19 mouse cellular contexts compared by ENCODE assay signal in the genomic region with DNA sequence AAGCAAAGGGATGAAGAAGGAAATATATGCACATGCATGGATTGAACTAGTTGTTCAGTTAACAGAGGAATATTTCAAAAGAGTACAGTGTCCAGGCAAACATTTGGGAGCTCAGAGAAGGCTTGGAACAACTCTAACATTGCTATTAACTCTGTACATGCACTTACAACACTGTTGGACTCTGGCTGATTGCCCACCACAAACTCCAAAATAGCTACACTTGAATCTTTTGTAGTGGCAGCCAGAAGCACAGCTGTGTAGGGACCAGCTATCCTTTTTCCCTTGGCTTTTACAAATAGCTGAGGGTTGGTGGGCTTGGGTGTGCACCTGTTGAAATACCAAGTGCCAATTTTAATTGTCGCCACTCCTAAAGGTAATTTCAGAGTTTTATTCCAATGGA. TPM values are rescaled to one million over a fixed set of nuclear protein-coding genes. Genes with fewer than 3 reads are reported as not detected.
A peak's percentile ranks its signal among the peaks of the same experiment; 100 is the strongest.
DNase-seq lines count a peak whose midpoint lies in the region; ATAC-seq and TF ChIP-seq lines count a peak whose summit lies in the region.
"Had no signal": no experiment of that assay in that cellular context is flagged by ENCODE, and none has a peak within 500 bp of the region (broad histone marks: within the 10 kb centered on the region; RNA-seq: fewer than 3 reads in every experiment).

No protein-coding gene starts in this region.

- TF ChIP-seq EP300 in lung, postnatal 0 days (IDR thresholded peaks at IDR 0.05) = no peak

- no peak overlapping the region for H3K4me2 ChIP-seq in heart, embryonic 12.5 days
- no peak overlapping the region for H3K4me2 ChIP-seq in lung, embryonic 14.5 days
- H3K4me2 ChIP-seq in lung, postnatal 0 days (replicated peaks; ENCODE audit: low read depth, low read length) = no peak overlapping the region
- H3K4me2 ChIP-seq in heart, embryonic 16.5 days (ENCODE audit: low read depth, low read length) = no peak overlapping the region
- H3K4me2 ChIP-seq: forebrain, embryonic 12.5 days; heart, embryonic 15.5 days; hindbrain, embryonic 15.5 days had no signal

- no peaks in the 10 kb centered on the region for H3K27me3 ChIP-seq in heart, embryonic 12.5 days (replicated peaks)
- no peaks in the 10 kb centered on the region for H3K27me3 ChIP-seq in lung, embryonic 14.5 days (ENCODE audit: insufficient read depth, low read length)
- H3K27me3 ChIP-seq in lung, postnatal 0 days (replicated peaks; ENCODE audit: insufficient read depth, low read length) = no peaks in the 10 kb centered on the region
- no peaks in the 10 kb centered on the region for H3K27me3 ChIP-seq in heart, embryonic 16.5 days (ENCODE audit: control insufficient read depth, insufficient read depth, low read length)
- no peaks in the 10 kb centered on the region for H3K27me3 ChIP-seq in forebrain, embryonic 10.5 days (ENCODE audit: poor library complexity, severe bottlenecking)
- H3K27me3 ChIP-seq: CH12.LX; forebrain, embryonic 12.5 days; heart, embryonic 15.5 days; hindbrain, embryonic 15.5 days had no signal

- DNase-seq in heart, adult 18-20 months = peak; percentile 37 to 41
- DNase-seq in lung, embryonic 14.5 days = peak; percentile 8
- no peak for DNase-seq in lung, postnatal 0 days (ENCODE audit: low spot score)
- DNase-seq in heart, postnatal 4 days = peak; percentile 50
- no peak for DNase-seq in forebrain, embryonic 10.5 days (ENCODE audit: extremely low spot score, low spot score)
- DNase-seq: adrenal gland, postnatal 14 days; cerebellum, adult 2 months; forebrain, postnatal 0 days; gastrocnemius, postnatal 14 days; kidney, adult 2 months had no signal

- no peaks in the 10 kb centered on the region for H3K4me1 ChIP-seq in heart, embryonic 12.5 days (replicated peaks)
- H3K4me1 ChIP-seq in lung, embryonic 14.5 days (ENCODE audit: insufficient read depth) = no peaks in the 10 kb centered on the region
- H3K4me1 ChIP-seq in lung, postnatal 0 days (ENCODE audit: insufficient read depth, low read depth, low read length) = no peaks in the 10 kb centered on the region
- H3K4me1 ChIP-seq in heart, embryonic 16.5 days (ENCODE audit: control insufficient read depth, insufficient read depth, low read length) = no peaks in the 10 kb centered on the region
- no peaks in the 10 kb centered on the region for H3K4me1 ChIP-seq in forebrain, embryonic 10.5 days
- H3K4me1 ChIP-seq: forebrain, embryonic 12.5 days; heart, embryonic 15.5 days; hindbrain, embryonic 15.5 days had no signal

- WGBS in heart, embryonic 12.5 days = 59% methylated on average over 1 of the region's 1 CpGs
- 80% methylated on average over 1 of the region's 1 CpGs for WGBS in lung, embryonic 14.5 days
- 92% methylated on average over 1 of the region's 1 CpGs for WGBS in lung, postnatal 0 days
- 67% methylated on average over 1 of the region's 1 CpGs for WGBS in heart, embryonic 16.5 days
- 97% methylated on average over 1 of the region's 1 CpGs for WGBS in forebrain, embryonic 10.5 days

- TF ChIP-seq CTCF in lung, embryonic 14.5 days (IDR thresholded peaks at IDR 0.05; ENCODE audit: low read depth) = no peak
- TF ChIP-seq CTCF in lung, postnatal 0 days (IDR thresholded peaks at IDR 0.05) = no peak

- H3K9me3 ChIP-seq in heart, embryonic 12.5 days (replicated peaks) = no peaks in the 10 kb centered on the region
- no peaks in the 10 kb centered on the region for H3K9me3 ChIP-seq in lung, embryonic 14.5 days (ENCODE audit: low read depth, low read length)
- H3K9me3 ChIP-seq in lung, postnatal 0 days (ENCODE audit: low read length) = no peaks in the 10 kb centered on the region
- no peaks in the 10 kb centered on the region for H3K9me3 ChIP-seq in heart, embryonic 16.5 days (replicated peaks; ENCODE audit: control insufficient read depth, low read length)
- H3K9me3 ChIP-seq in forebrain, embryonic 10.5 days = no peaks in the 10 kb centered on the region
- H3K9me3 ChIP-seq: forebrain, embryonic 12.5 days; heart, embryonic 15.5 days; hindbrain, embryonic 15.5 days had no signal

- ATAC-seq in heart, embryonic 12.5 days (ENCODE audit: insufficient number of reproducible peaks, low FRiP score) = no peak
- ATAC-seq in lung, embryonic 14.5 days (ENCODE audit: insufficient read depth) = no peak
- no peak for ATAC-seq in lung, postnatal 0 days
- peak; percentile 32; the same call in 1 of the 2 replicates for ATAC-seq in heart, embryonic 16.5 days (replicated peaks; ENCODE audit: extremely low read depth, insufficient read depth, low FRiP score)
- ATAC-seq: activated CD4-positive, CD25-positive, alpha-beta regulatory T cell, adult 4 months; forebrain, postnatal 0 days; intestine, embryonic 16.5 days; Patski had no signal

- H3K9ac ChIP-seq in heart, embryonic 12.5 days = no peak overlapping the region
- no peak overlapping the region for H3K9ac ChIP-seq in lung, embryonic 14.5 days
- H3K9ac ChIP-seq in lung, postnatal 0 days (replicated peaks; ENCODE audit: low read depth) = no peak overlapping the region
- no peak overlapping the region for H3K9ac ChIP-seq in heart, embryonic 16.5 days (ENCODE audit: low read length)
- H3K9ac ChIP-seq: forebrain, embryonic 12.5 days; forebrain, postnatal 0 days; heart, embryonic 15.5 days; hindbrain, embryonic 15.5 days had no signal

- no peak overlapping the region for H3K27ac ChIP-seq in heart, embryonic 12.5 days (ENCODE audit: poor library complexity, severe bottlenecking)
- no peak overlapping the region for H3K27ac ChIP-seq in lung, embryonic 14.5 days (ENCODE audit: low read depth)
- no peak overlapping the region for H3K27ac ChIP-seq in lung, postnatal 0 days (ENCODE audit: low read length)
- H3K27ac ChIP-seq in heart, embryonic 16.5 days (ENCODE audit: low read length) = no peak overlapping the region
- no peak overlapping the region for H3K27ac ChIP-seq in forebrain, embryonic 10.5 days
- H3K27ac ChIP-seq: forebrain, embryonic 12.5 days; heart, embryonic 15.5 days; hindbrain, embryonic 15.5 days had no signal

- H3K36me3 ChIP-seq in heart, embryonic 12.5 days = no peaks in the 10 kb centered on the region
- H3K36me3 ChIP-seq in lung, embryonic 14.5 days (ENCODE audit: insufficient read depth) = no peaks in the 10 kb centered on the region
- no peaks in the 10 kb centered on the region for H3K36me3 ChIP-seq in lung, postnatal 0 days (ENCODE audit: insufficient read depth, low read length)
- no peaks in the 10 kb centered on the region for H3K36me3 ChIP-seq in heart, embryonic 16.5 days (ENCODE audit: control insufficient read depth, insufficient read depth)
- H3K36me3 ChIP-seq in forebrain, embryonic 10.5 days (replicated peaks) = no peaks in the 10 kb centered on the region
- H3K36me3 ChIP-seq: forebrain, embryonic 12.5 days; heart, embryonic 15.5 days; hindbrain, embryonic 15.5 days had no signal

- H3K4me3 ChIP-seq in heart, embryonic 12.5 days = no peak overlapping the region
- no peak overlapping the region for H3K4me3 ChIP-seq in lung, embryonic 14.5 days (ENCODE audit: low read depth, low read length)
- H3K4me3 ChIP-seq in lung, postnatal 0 days (ENCODE audit: low read depth, low read length) = no peak overlapping the region
- no peak overlapping the region for H3K4me3 ChIP-seq in heart, embryonic 16.5 days (ENCODE audit: low read length)
- no peak overlapping the region for H3K4me3 ChIP-seq in forebrain, embryonic 10.5 days
- H3K4me3 ChIP-seq: forebrain, embryonic 12.5 days; heart, embryonic 15.5 days; hindbrain, embryonic 15.5 days had no signal

RNA-seq across cellular contexts. Expression of a gene that starts 39.0 kb away (rescaled TPM):
- total RNA-seq in heart, adult 18-20 months (2021) = 10 to 100 TPM; 77.5 to 85.3 TPM
- 27.8 and 30.5 TPM in 2 replicates for polyA plus RNA-seq in heart, embryonic 12.5 days (2016; fragmentation: Nextera tagmentation; extraction: Ambion mirVana)
- polyA plus RNA-seq in lung, embryonic 14.5 days (2014; fragmentation: Nextera tagmentation; extraction: Ambion mirVana) = 26.6 and 28.8 TPM in 2 replicates
- polyA plus RNA-seq in lung, postnatal 0 days (2015; fragmentation: Nextera tagmentation; extraction: Ambion mirVana) = 15.8 and 19.4 TPM in 2 replicates
- polyA plus RNA-seq in heart, embryonic 16.5 days (2015; fragmentation: Nextera tagmentation; extraction: Ambion mirVana) = 31.5 and 31.6 TPM in 2 replicates
- total RNA-seq in heart, postnatal 4 days (2021) = 10 to 100 TPM; 87.0 to 93.5 TPM
- 15.3 and 17.0 TPM in 2 replicates for polyA plus RNA-seq in forebrain, embryonic 10.5 days (2016; fragmentation: Nextera tagmentation; extraction: Ambion mirVana)
- polyA plus RNA-seq: Patski had no signal

Comparison
In these comparisons a context has a peak if more than half of its experiments do, and no peak if none do; other contexts are left out.
1. DNase-seq: peak in heart, adult 18-20 months (2 of 2), lung, embryonic 14.5 days (single experiment) and heart, postnatal 4 days (single experiment); none in lung, postnatal 0 days (single experiment) and forebrain, embryonic 10.5 days (single experiment).